Mouse (Mus musculus): Measurements from ENCODE around the gene Chl1.

Chl1 gene

GRCm38 (mm10) chr6:103510392-103511289 lies at the start of gene Chl1:
Chl1 (plus strand) TSS chr6:103510586.
- no peak for DNase-seq (ENCODE audit: low read depth, low spot score)

DNA sequence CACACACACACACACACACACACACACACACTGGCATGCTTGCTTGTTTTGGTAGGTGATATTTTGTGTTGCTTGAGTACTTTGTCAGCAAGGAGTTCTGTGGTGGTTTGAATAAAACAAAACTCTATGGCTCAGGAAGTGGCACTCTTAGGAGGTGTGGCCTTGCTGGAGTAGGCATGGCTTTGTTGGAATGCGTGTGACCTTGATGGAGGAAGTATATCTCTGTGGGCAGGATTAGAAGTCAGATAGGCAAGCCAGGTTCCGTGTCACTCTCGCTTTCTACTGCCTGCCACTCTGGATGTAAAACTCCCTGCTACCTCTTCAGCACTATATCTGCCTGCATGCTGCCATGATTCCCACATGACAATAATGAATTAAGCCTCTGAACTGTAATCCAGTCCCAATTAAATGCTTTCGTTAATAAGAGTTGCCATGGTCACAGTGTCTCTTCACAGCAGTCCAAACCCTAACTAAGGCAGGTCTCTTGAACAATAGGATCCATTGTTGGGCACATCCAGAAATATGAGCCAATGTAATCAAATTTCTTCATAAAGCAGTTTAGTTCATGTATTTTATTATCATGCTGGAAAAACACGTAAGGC lies 44.8 kb upstream of the Chl1 start:
- peak; percentile 54 for DNase-seq (ENCODE audit: low read depth, low spot score)

DNA sequence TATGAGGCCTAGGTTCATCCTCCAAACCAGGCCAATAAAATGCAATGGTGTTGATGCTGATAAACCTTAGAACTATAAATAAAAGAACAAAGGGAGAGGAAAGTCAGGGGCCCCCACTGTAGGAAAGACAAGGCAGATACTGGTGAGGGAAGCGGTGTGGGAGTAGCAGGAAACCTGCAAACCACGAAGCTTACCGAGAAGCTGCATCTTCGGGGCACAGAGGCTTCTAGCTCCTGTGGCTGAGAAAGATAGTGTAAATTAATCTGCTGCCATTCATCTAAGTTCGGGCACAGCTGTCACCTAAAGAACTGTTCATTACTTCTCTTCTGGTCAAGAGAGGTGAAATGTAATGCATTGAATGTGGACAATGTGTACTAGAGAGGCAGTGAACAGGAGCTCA lies 37.1 kb upstream of the Chl1 start:
- peak; percentile 49 for DNase-seq (ENCODE audit: low read depth, low spot score)

GRCm38 (mm10) chr6:103487199-103487598 lies 23.2 kb upstream of the Chl1 start:
- DNase-seq (ENCODE audit: low read depth, low spot score): no peak

- DNase-seq (ENCODE audit: low read depth, low spot score): no peak
Measured at GRCm38 (mm10) chr6:103498404-103498803, 12.0 kb upstream of the Chl1 start.

GRCm38 (mm10) chr6:103504065-103504464 lies 6.3 kb upstream of the Chl1 start:
- no peak for DNase-seq (ENCODE audit: low read depth, low spot score)

- DNase-seq (ENCODE audit: low read depth, low spot score): no peak
Measured at GRCm38 (mm10) chr6:103507751-103508575, 2.4 kb upstream of the Chl1 start.

DNA sequence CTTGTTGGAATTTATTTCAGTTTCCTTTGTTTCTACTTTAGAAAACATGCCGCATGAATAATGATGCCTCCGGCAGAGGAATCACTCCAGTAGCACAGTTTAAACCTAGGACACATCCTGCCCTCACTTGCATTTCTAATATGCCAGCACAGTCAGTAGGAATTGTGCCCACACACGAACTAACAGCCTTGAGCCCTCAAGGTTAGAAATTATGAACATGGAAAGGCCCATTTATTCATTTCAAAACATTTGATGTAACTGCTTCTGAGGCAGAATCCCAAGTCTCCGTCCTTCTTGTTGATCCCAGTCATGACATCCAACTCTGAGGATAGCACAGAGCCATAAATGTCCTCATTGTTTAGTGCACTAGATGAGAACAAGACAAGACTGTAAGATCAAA lies 790 bp upstream of the Chl1 start:
- DNase-seq (ENCODE audit: low read depth, low spot score): no peak

- no peak for DNase-seq (ENCODE audit: low read depth, low spot score)
Measured at GRCm38 (mm10) chr6:103511290-103511971, 1.0 kb downstream of the Chl1 start.

- peak; percentile 68 for DNase-seq (ENCODE audit: low read depth, low spot score)
Measured at GRCm38 (mm10) chr6:103511972-103512565, 1.7 kb downstream of the Chl1 start.

DNA sequence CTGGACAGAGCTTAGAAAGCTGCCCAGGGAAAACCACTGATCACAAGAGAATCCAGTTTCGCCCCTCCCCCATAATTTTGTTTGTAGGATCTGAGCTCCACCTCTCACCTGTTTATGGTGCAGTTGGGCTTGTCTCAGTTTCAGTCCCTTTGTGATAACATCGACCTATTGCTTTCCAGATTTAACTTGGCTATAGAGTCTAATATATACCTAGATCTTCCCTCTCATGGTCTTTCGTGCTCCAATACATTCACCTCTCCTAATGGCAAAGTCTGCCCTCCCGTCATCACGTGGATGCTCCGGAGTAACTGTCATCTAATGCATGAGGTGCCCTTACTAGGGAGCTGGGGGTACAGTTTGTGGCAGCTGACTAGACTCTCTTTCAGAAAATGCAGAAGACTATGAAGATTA lies 2.5 kb downstream of the Chl1 start:
- DNase-seq (ENCODE audit: low read depth, low spot score): no peak

GRCm38 (mm10) chr6:103513621-103514241 lies 3.3 kb downstream of the Chl1 start:
- DNase-seq (ENCODE audit: low read depth, low spot score): no peak

DNA sequence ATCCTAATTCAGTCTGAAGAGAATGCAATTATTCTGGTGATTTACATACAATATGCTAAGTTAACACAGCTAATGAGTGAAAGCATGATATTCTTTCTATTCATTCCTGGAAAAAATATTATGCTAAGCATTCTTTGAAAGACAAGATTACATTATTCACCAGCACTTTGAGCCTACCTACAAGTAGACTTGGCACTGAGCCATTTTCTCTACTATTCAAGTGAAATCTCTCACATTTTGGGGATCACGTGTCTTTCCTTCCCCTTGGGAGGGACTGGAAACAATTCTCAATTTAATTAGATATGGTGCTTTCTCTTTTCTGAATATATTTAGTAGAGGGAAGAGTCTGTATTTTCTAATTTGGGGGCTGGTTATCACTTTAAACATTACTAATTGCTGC lies 4.0 kb downstream of the Chl1 start:
- DNase-seq (ENCODE audit: low read depth, low spot score): no peak

DNA sequence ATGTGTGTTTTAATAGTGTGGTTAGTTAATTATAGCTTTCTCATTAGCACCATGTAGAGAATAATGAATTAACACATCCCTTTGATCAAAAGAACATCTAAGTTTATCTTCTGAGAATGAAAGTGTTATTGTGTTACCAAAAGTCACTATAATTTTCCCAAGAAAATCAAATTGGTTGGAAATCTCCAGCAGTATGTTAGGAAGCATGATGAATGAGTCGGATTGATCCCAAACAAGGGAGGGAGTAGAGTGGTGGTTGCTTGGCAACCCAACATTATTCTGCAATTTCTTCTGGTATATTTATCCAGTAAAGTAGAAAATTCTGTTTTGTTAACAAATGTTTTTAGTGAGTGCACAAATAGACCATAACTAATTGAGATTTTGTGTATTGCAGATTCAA lies 4.4 kb downstream of the Chl1 start:
- no peak for DNase-seq (ENCODE audit: low read depth, low spot score)

DNA sequence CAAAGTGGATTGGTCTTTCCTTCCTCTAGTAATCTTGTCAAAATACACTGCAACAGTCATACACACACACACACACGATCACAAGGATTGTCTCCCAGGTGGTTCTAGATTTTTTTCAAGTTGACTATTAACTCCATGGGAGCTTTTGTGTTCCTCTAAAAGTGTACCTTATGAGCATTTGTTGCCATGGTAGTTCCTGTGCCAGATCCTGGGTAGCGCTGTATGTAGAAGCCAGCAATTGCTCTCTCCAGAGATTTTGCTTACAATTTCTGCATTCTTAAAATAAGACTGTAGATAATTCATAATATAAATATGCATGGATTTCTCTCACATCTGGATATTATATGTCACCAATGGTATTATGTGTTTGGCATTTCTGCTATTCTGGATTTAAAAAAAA lies 9.2 kb downstream of the Chl1 start:
- no peak for DNase-seq (ENCODE audit: low read depth, low spot score)

GRCm38 (mm10) chr6:103525326-103526024 lies 15.1 kb downstream of the Chl1 start:
- DNase-seq (ENCODE audit: low read depth, low spot score): no peak

- DNase-seq (ENCODE audit: low read depth, low spot score): no peak
Measured at GRCm38 (mm10) chr6:103526945-103527777, 16.8 kb downstream of the Chl1 start.

- no peak for DNase-seq (ENCODE audit: low read depth, low spot score)
Measured at GRCm38 (mm10) chr6:103533048-103533447, 22.7 kb downstream of the Chl1 start.

- DNase-seq (ENCODE audit: low read depth, low spot score): no peak
Measured at GRCm38 (mm10) chr6:103534027-103534426, 23.6 kb downstream of the Chl1 start.
